Mouse (Mus musculus): Measurements from ENCODE around the gene Glra4.
A peak's percentile ranks its signal among the peaks of the same experiment; 100 is the strongest.

The Glra4 gene

GRCm38 (mm10) chrX:136780041-136780440 is at the start of gene Glra4:
TSS of gene Glra4 (minus strand) at chrX:136780141.
- DNase-seq (ENCODE audit: low read depth, low spot score): no peak

- DNase-seq (ENCODE audit: low read depth, low spot score): no peak
Measured at GRCm38 (mm10) chrX:136828610-136829009, 48.7 kb upstream of the Glra4 start.

- no peak for DNase-seq (ENCODE audit: low read depth, low spot score)
Measured at GRCm38 (mm10) chrX:136825016-136825415, 45.1 kb upstream of the Glra4 start.

- DNase-seq (ENCODE audit: low read depth, low spot score): no peak
Measured at GRCm38 (mm10) chrX:136822371-136822770, 42.4 kb upstream of the Glra4 start, which contains the start of gene Plp1. TSS of gene Plp1 (plus strand) at chrX:136822671.

- DNase-seq (ENCODE audit: low read depth, low spot score): no peak
Measured at GRCm38 (mm10) chrX:136820250-136820649, 40.3 kb upstream of the Glra4 start.

GRCm38 (mm10) chrX:136819752-136820151 is 39.8 kb upstream of the Glra4 start:
- DNase-seq (ENCODE audit: low read depth, low spot score): no peak

GRCm38 (mm10) chrX:136797223-136797622 is 17.3 kb upstream of the Glra4 start:
- DNase-seq (ENCODE audit: low read depth, low spot score): no peak

- DNase-seq (ENCODE audit: low read depth, low spot score): no peak
Measured at GRCm38 (mm10) chrX:136789446-136789845, 9.5 kb upstream of the Glra4 start.

GRCm38 (mm10) chrX:136779262-136779661 is 679 bp downstream of the Glra4 start:
- DNase-seq (ENCODE audit: low read depth, low spot score): no peak

- no peak for DNase-seq (ENCODE audit: low read depth, low spot score)
Measured at GRCm38 (mm10) chrX:136778046-136778445, 1.9 kb downstream of the Glra4 start.

GRCm38 (mm10) chrX:136773035-136773434 is 6.9 kb downstream of the Glra4 start:
- DNase-seq (ENCODE audit: low read depth, low spot score): no peak

- no peak for DNase-seq (ENCODE audit: low read depth, low spot score)
Measured at GRCm38 (mm10) chrX:136761103-136762074, 18.6 kb downstream of the Glra4 start.

- DNase-seq (ENCODE audit: low read depth, low spot score): no peak
Measured at GRCm38 (mm10) chrX:136755464-136755863, 24.5 kb downstream of the Glra4 start.

GRCm38 (mm10) chrX:136749329-136749728 is 30.6 kb downstream of the Glra4 start:
- no peak for DNase-seq (ENCODE audit: low read depth, low spot score)

GRCm38 (mm10) chrX:136744663-136745062 is 35.3 kb downstream of the Glra4 start:
- no peak for DNase-seq (ENCODE audit: low read depth, low spot score)

GRCm38 (mm10) chrX:136743459-136743858 is 36.5 kb downstream of the Glra4 start, which contains the start of gene Morf4l2:
TSS of gene Morf4l2 (minus strand) at chrX:136743690.
- DNase-seq (ENCODE audit: low read depth, low spot score): no peak

GRCm38 (mm10) chrX:136742661-136743103 is 37.3 kb downstream of the Glra4 start:
- DNase-seq (ENCODE audit: low read depth, low spot score): peak; percentile 55

GRCm38 (mm10) chrX:136742241-136742640 is 37.7 kb downstream of the Glra4 start:
- DNase-seq (ENCODE audit: low read depth, low spot score): no peak

GRCm38 (mm10) chrX:136741651-136742201 is 38.2 kb downstream of the Glra4 start:
- DNase-seq (ENCODE audit: low read depth, low spot score): peak; percentile 36

- peak; percentile 84 for DNase-seq (ENCODE audit: low read depth, low spot score)
Measured at GRCm38 (mm10) chrX:136740791-136741650, 38.9 kb downstream of the Glra4 start.

GRCm38 (mm10) chrX:136740087-136740790 is 39.7 kb downstream of the Glra4 start:
- DNase-seq (ENCODE audit: low read depth, low spot score): no peak

Data from c-Kit-negative CD71-positive TER-119-positive erythroid progenitor cells, embryonic 14.5 days (primary cell).